Mouse (Mus musculus) heart, postnatal 25 days (tissue): Measurements from ENCODE around the gene Mllt3. TPM values are rescaled to one million over a fixed set of nuclear protein-coding genes. Genes with fewer than 3 reads are reported as not detected.

ENCODE experiments used
- DNase-seq: peaks from one replicate; pipeline ENCODE4 v3.0.0; 2022; ENCODE audit warnings: low spot score
- intact Hi-C: fragments of 180-260 bp; cut with DNase I; formaldehyde crosslinking; loops from one replicate; pipeline ENCODE4 v1.15.1; 2025
- total RNA-seq, 2 experiments: library from RNA; stranded (reverse); gene quantifications; 2 replicates each; pipeline ENCODE4 v1.2.3; 2021

The Mllt3 gene
- total RNA-seq, 2 experiments from 2014 or later = 11.7 to 12.2 TPM

GRCm38 (mm10) chr4:87844668-87845210 is 188.4 kb downstream of the Mllt3 start:
- DNase-seq = no peak
- intact Hi-C loops = no loop called here

- DNase-seq = no peak
- intact Hi-C loops = no loop called here
Observed at GRCm38 (mm10) chr4:87840210-87840910, 192.8 kb downstream of the Mllt3 start.

GRCm38 (mm10) chr4:87838716-87839115 is 194.4 kb downstream of the Mllt3 start:
- intact Hi-C loops = no loop called here
- no peak for DNase-seq

- intact Hi-C loops = no loop called here
Observed at GRCm38 (mm10) chr4:87837471-87838361, 195.4 kb downstream of the Mllt3 start.

GRCm38 (mm10) chr4:87836257-87836656 is 196.9 kb downstream of the Mllt3 start:
- intact Hi-C loops = no loop called here
- no peak for DNase-seq

More at GRCm38 (mm10) chr4:87837471-87838361, 195.4 kb downstream of the Mllt3 start:
- DNase-seq = no peak

- DNase-seq = no peak
- intact Hi-C loops = no loop called here
Observed at GRCm38 (mm10) chr4:87835191-87835590, 198.0 kb downstream of the Mllt3 start.

- intact Hi-C loops = no loop called here
Observed at GRCm38 (mm10) chr4:87834310-87834709, 198.9 kb downstream of the Mllt3 start.

GRCm38 (mm10) chr4:87830794-87831306 is 202.3 kb downstream of the Mllt3 start:
- no peak for DNase-seq
- intact Hi-C loops = no loop called here

More at GRCm38 (mm10) chr4:87834310-87834709, 198.9 kb downstream of the Mllt3 start:
- DNase-seq = no peak

GRCm38 (mm10) chr4:87829426-87830063 is 203.6 kb downstream of the Mllt3 start:
- DNase-seq = no peak

GRCm38 (mm10) chr4:87826336-87826735 is 206.8 kb downstream of the Mllt3 start:
- intact Hi-C loops = no loop called here
- no peak for DNase-seq

More at GRCm38 (mm10) chr4:87829426-87830063, 203.6 kb downstream of the Mllt3 start:
- intact Hi-C loops = no loop called here

GRCm38 (mm10) chr4:87823623-87824022 is 209.5 kb downstream of the Mllt3 start:
- intact Hi-C loops = no loop called here
- DNase-seq = no peak

GRCm38 (mm10) chr4:87823191-87823590 is 210.0 kb downstream of the Mllt3 start:
- intact Hi-C loops = no loop called here
- DNase-seq = no peak

- no peak for DNase-seq
- intact Hi-C loops = no loop called here
Observed at GRCm38 (mm10) chr4:87820911-87821310, 212.3 kb downstream of the Mllt3 start.

- no peak for DNase-seq
- intact Hi-C loops = no loop called here
Observed at GRCm38 (mm10) chr4:87819182-87819581, 214.0 kb downstream of the Mllt3 start.

GRCm38 (mm10) chr4:87818276-87818675 is 214.9 kb downstream of the Mllt3 start:
- intact Hi-C loops = no loop called here
- no peak for DNase-seq

- intact Hi-C loops = no loop called here
- no peak for DNase-seq
Observed at GRCm38 (mm10) chr4:87815465-87816108, 217.6 kb downstream of the Mllt3 start.

- DNase-seq = no peak
- intact Hi-C loops = no loop called here
Observed at GRCm38 (mm10) chr4:87811899-87812298, 221.3 kb downstream of the Mllt3 start.

GRCm38 (mm10) chr4:87806196-87806987 is 226.8 kb downstream of the Mllt3 start:
- intact Hi-C loops = no loop called here

GRCm38 (mm10) chr4:87804576-87804975 is 228.6 kb downstream of the Mllt3 start:
- intact Hi-C loops = no loop called here
- no peak for DNase-seq

More at GRCm38 (mm10) chr4:87806196-87806987, 226.8 kb downstream of the Mllt3 start:
- DNase-seq = no peak
